In the genomic region with DNA sequence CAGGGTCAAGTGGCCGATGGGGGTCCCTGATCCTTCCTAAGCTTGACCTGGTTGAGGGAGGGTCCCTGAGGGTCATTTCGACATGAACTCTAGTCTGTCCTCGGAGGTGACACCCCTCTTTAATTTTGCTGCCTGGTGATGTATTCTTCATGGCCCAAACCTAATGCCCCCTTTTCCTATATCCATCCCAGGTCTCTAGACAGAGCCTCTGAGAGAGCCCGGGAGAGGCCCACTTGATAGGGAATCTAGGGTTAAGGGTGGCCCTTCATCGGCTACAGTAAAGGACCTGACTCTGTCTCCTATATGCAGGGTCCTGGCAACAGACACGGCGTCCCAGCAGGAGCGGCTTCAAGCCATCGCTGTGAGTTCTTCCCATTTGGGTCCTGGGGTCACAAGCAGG, we compare ENCODE assay signal across 19 mouse cellular contexts. TPM values are rescaled to one million over a fixed set of nuclear protein-coding genes. Genes with fewer than 3 reads are reported as not detected.
A peak's percentile ranks its signal among the peaks of the same experiment; 100 is the strongest.
DNase-seq lines count a peak whose midpoint lies in the region; ATAC-seq lines count a peak whose summit lies in the region.
"Had no signal": no experiment of that assay in that cellular context is flagged by ENCODE, and none has a peak within 500 bp of the region (broad histone marks: within the 10 kb centered on the region; RNA-seq: fewer than 3 reads in every experiment).

No protein-coding gene starts in this region.

- no peak for ATAC-seq in heart, embryonic 11.5 days (replicated peaks; ENCODE audit: insufficient number of reproducible peaks, low FRiP score, low TSS enrichment)
- no peak for ATAC-seq in kidney, embryonic 16.5 days (ENCODE audit: low FRiP score, low TSS enrichment)
- no peak for ATAC-seq in embryonic facial prominence, embryonic 12.5 days (ENCODE audit: insufficient number of reproducible peaks, insufficient read depth, low FRiP score, low TSS enrichment)
- ATAC-seq in activated CD4-positive, CD25-positive, alpha-beta regulatory T cell, adult 4 months: no peak
- ATAC-seq: forebrain, postnatal 0 days; intestine, embryonic 16.5 days had no signal

- peak overlapping the region; percentile 6; the same call in 1 of the 2 replicates for H3K4me3 ChIP-seq in heart, embryonic 11.5 days (ENCODE audit: low read depth, low read length)
- H3K4me3 ChIP-seq in kidney, embryonic 16.5 days (ENCODE audit: low read length): no peak overlapping the region
- H3K4me3 ChIP-seq in brown adipose tissue, adult 24 weeks (ENCODE audit: insufficient read depth, low read depth, low read length): peak overlapping the region; percentile 46
- H3K4me3 ChIP-seq in embryonic facial prominence, embryonic 12.5 days: no peak overlapping the region
- H3K4me3 ChIP-seq: embryonic facial prominence, embryonic 13.5 days; myocyte had no signal

- WGBS in heart, embryonic 11.5 days (ENCODE audit: insufficient replicate concordance): 67% methylated on average over 9 of the region's 9 CpGs
- 75% methylated on average over 9 of the region's 9 CpGs for WGBS in kidney, embryonic 16.5 days
- WGBS in embryonic facial prominence, embryonic 12.5 days: 86% methylated on average over 9 of the region's 9 CpGs

- no peaks in the 10 kb centered on the region for H3K36me3 ChIP-seq in heart, embryonic 11.5 days (ENCODE audit: control insufficient read depth, insufficient read depth, low read length)
- H3K36me3 ChIP-seq in kidney, embryonic 16.5 days (ENCODE audit: insufficient read depth, low read length): peaks cover 28% of the 10 kb centered on the region
- peaks cover 33% of the 10 kb centered on the region for H3K36me3 ChIP-seq in embryonic facial prominence, embryonic 12.5 days

- H3K27ac ChIP-seq in heart, embryonic 11.5 days (ENCODE audit: low read depth, low read length): peak overlapping the region; percentile 73
- H3K27ac ChIP-seq in kidney, embryonic 16.5 days (ENCODE audit: low read length): peak overlapping the region; percentile 52
- H3K27ac ChIP-seq in brown adipose tissue, adult 24 weeks (replicated peaks; ENCODE audit: low read depth, low read length): peak overlapping the region; percentile 89
- peak overlapping the region; percentile 32; the same call in 1 of the 2 replicates for H3K27ac ChIP-seq in embryonic facial prominence, embryonic 12.5 days
- H3K27ac ChIP-seq: macrophage; stomach, postnatal 0 days had no signal

- no peak for DNase-seq in heart, postnatal 4 days
- no peak for DNase-seq in kidney, adult 18-20 months
- DNase-seq: cerebellum, postnatal 10 days; forebrain, postnatal 0 days; layer of hippocampus, adult 9-11 months; spleen, adult 18-20 months; thymus, postnatal 36 days had no signal

- peak overlapping the region; percentile 46; the same call in 1 of the 2 replicates for H3K9ac ChIP-seq in heart, embryonic 11.5 days (ENCODE audit: low read depth, low read length)
- H3K9ac ChIP-seq in kidney, embryonic 16.5 days (replicated peaks; ENCODE audit: low read length): no peak overlapping the region
- no peak overlapping the region for H3K9ac ChIP-seq in embryonic facial prominence, embryonic 12.5 days
- H3K9ac ChIP-seq: embryonic facial prominence, embryonic 13.5 days; forebrain, postnatal 0 days had no signal

- no peaks in the 10 kb centered on the region for H3K27me3 ChIP-seq in heart, embryonic 11.5 days (ENCODE audit: control insufficient read depth, insufficient read depth, low read length)
- no peaks in the 10 kb centered on the region for H3K27me3 ChIP-seq in kidney, embryonic 16.5 days (ENCODE audit: insufficient read depth, low read length)
- H3K27me3 ChIP-seq in embryonic facial prominence, embryonic 12.5 days: no peaks in the 10 kb centered on the region
- H3K27me3 ChIP-seq: embryonic facial prominence, embryonic 13.5 days had no signal

- peak overlapping the region; percentile 48 for H3K4me2 ChIP-seq in heart, embryonic 11.5 days
- no peak overlapping the region; the same call in 1 of the 2 replicates for H3K4me2 ChIP-seq in kidney, embryonic 16.5 days (replicated peaks; ENCODE audit: low read depth, low read length)
- no peak overlapping the region for H3K4me2 ChIP-seq in embryonic facial prominence, embryonic 12.5 days (replicated peaks)
- H3K4me2 ChIP-seq: embryonic facial prominence, embryonic 13.5 days had no signal

- peaks cover 38% of the 10 kb centered on the region for H3K4me1 ChIP-seq in heart, embryonic 11.5 days (ENCODE audit: control insufficient read depth, insufficient read depth, low read length)
- H3K4me1 ChIP-seq in kidney, embryonic 16.5 days (ENCODE audit: insufficient read depth, low read length): peaks cover 64% of the 10 kb centered on the region
- H3K4me1 ChIP-seq in brown adipose tissue, adult 24 weeks (ENCODE audit: control insufficient read depth, insufficient read depth, insufficient read length, low read length): peaks cover 12% of the 10 kb centered on the region
- peaks cover 40% of the 10 kb centered on the region for H3K4me1 ChIP-seq in embryonic facial prominence, embryonic 12.5 days

- no peaks in the 10 kb centered on the region for H3K9me3 ChIP-seq in heart, embryonic 11.5 days (replicated peaks; ENCODE audit: control insufficient read depth, low read length)
- H3K9me3 ChIP-seq in kidney, embryonic 16.5 days (ENCODE audit: low read length): no peaks in the 10 kb centered on the region
- no peaks in the 10 kb centered on the region for H3K9me3 ChIP-seq in embryonic facial prominence, embryonic 12.5 days
- H3K9me3 ChIP-seq: embryonic facial prominence, embryonic 13.5 days had no signal

RNA-seq across cellular contexts. Expression of a gene that starts 13.0 kb away (rescaled TPM):
- polyA plus RNA-seq in heart, embryonic 11.5 days (2014; fragmentation: Nextera tagmentation; extraction: Ambion mirVana): 66.6 and 70.1 TPM in 2 replicates
- 10 to 100 TPM; 78.5 to 88.6 TPM for total RNA-seq in heart, postnatal 4 days (2021)
- polyA plus RNA-seq in kidney, embryonic 16.5 days (2015; fragmentation: Nextera tagmentation; extraction: Ambion mirVana): 190 and 194 TPM in 2 replicates
- 12.4 and 18.7 TPM in 2 replicates for polyA plus RNA-seq in brown adipose tissue, adult 24 weeks (2012; ENCODE audit: insufficient read depth, insufficient read length, missing spikeins)
- 132 and 142 TPM in 2 replicates for polyA plus RNA-seq in embryonic facial prominence, embryonic 12.5 days (2016; fragmentation: Nextera tagmentation; extraction: Ambion mirVana)
- under 1 TPM; 0.55 to 0.95 TPM for polyA plus RNA-seq in activated CD4-positive, CD25-positive, alpha-beta regulatory T cell, adult 4 months (2017; shearing (Covaris generic))

RNA-seq across cellular contexts. Expression of a gene that starts 14.5 kb away (rescaled TPM):
- 0.63 and 0.89 TPM in 2 replicates for polyA plus RNA-seq in heart, embryonic 11.5 days (2014; fragmentation: Nextera tagmentation; extraction: Ambion mirVana)
- under 1 TPM; 0.14 to 0.45 TPM for total RNA-seq in heart, postnatal 4 days (2021)
- polyA plus RNA-seq in kidney, embryonic 16.5 days (2015; fragmentation: Nextera tagmentation; extraction: Ambion mirVana): 18.2 and 18.5 TPM in 2 replicates
- not detected in 2 replicates for polyA plus RNA-seq in brown adipose tissue, adult 24 weeks (2012; ENCODE audit: insufficient read depth, insufficient read length, missing spikeins)
- polyA plus RNA-seq in embryonic facial prominence, embryonic 12.5 days (2016; fragmentation: Nextera tagmentation; extraction: Ambion mirVana): 2.0 and 3.1 TPM in 2 replicates
- not detected for polyA plus RNA-seq in activated CD4-positive, CD25-positive, alpha-beta regulatory T cell, adult 4 months (2017; shearing (Covaris generic))
- total RNA-seq: gastrocnemius, postnatal 36 days had no signal

RNA-seq across cellular contexts. Expression of a gene that starts 15.6 kb away (rescaled TPM):
- polyA plus RNA-seq in heart, embryonic 11.5 days (2014; fragmentation: Nextera tagmentation; extraction: Ambion mirVana): not detected in 2 replicates
- total RNA-seq in heart, postnatal 4 days (2021): not detected
- not detected in 2 replicates for polyA plus RNA-seq in kidney, embryonic 16.5 days (2015; fragmentation: Nextera tagmentation; extraction: Ambion mirVana)
- polyA plus RNA-seq in brown adipose tissue, adult 24 weeks (2012; ENCODE audit: insufficient read depth, insufficient read length, missing spikeins): not detected in 2 replicates
- 0.06 TPM in 1 of 2 replicates, not detected in the other for polyA plus RNA-seq in embryonic facial prominence, embryonic 12.5 days (2016; fragmentation: Nextera tagmentation; extraction: Ambion mirVana)
- 1 to 10 TPM in 1 of 2 experiments, under 1 TPM in 1; 0.76 to 1.1 TPM for polyA plus RNA-seq in activated CD4-positive, CD25-positive, alpha-beta regulatory T cell, adult 4 months (2017; shearing (Covaris generic))
- total RNA-seq: forebrain, postnatal 0 days; gastrocnemius, postnatal 36 days had no signal
- polyA plus RNA-seq: embryonic facial prominence, embryonic 13.5 days; limb, embryonic 11.5 days; macrophage had no signal

RNA-seq across cellular contexts. Expression of a gene that starts 29.3 kb away (rescaled TPM):
- 11.4 TPM in 2 replicates for polyA plus RNA-seq in heart, embryonic 11.5 days (2014; fragmentation: Nextera tagmentation; extraction: Ambion mirVana)
- 10 to 100 TPM; 10.3 TPM for total RNA-seq in heart, postnatal 4 days (2021)
- polyA plus RNA-seq in kidney, embryonic 16.5 days (2015; fragmentation: Nextera tagmentation; extraction: Ambion mirVana): 23.9 and 26.4 TPM in 2 replicates
- 0.96 and 1.3 TPM in 2 replicates for polyA plus RNA-seq in brown adipose tissue, adult 24 weeks (2012; ENCODE audit: insufficient read depth, insufficient read length, missing spikeins)
- 3.5 and 3.7 TPM in 2 replicates for polyA plus RNA-seq in embryonic facial prominence, embryonic 12.5 days (2016; fragmentation: Nextera tagmentation; extraction: Ambion mirVana)
- polyA plus RNA-seq in activated CD4-positive, CD25-positive, alpha-beta regulatory T cell, adult 4 months (2017; shearing (Covaris generic)): under 1 TPM in 1 of 2 experiments, not detected in 1; 0.86 TPM

RNA-seq across cellular contexts. Expression of a gene that starts 39.6 kb away (rescaled TPM):
- 63.1 and 69.0 TPM in 2 replicates for polyA plus RNA-seq in heart, embryonic 11.5 days (2014; fragmentation: Nextera tagmentation; extraction: Ambion mirVana)
- total RNA-seq in heart, postnatal 4 days (2021): 10 to 100 TPM; 40.3 to 45.9 TPM
- polyA plus RNA-seq in kidney, embryonic 16.5 days (2015; fragmentation: Nextera tagmentation; extraction: Ambion mirVana): 66.4 and 77.0 TPM in 2 replicates
- 23.3 and 27.2 TPM in 2 replicates for polyA plus RNA-seq in brown adipose tissue, adult 24 weeks (2012; ENCODE audit: insufficient read depth, insufficient read length, missing spikeins)
- polyA plus RNA-seq in embryonic facial prominence, embryonic 12.5 days (2016; fragmentation: Nextera tagmentation; extraction: Ambion mirVana): 109 and 111 TPM in 2 replicates
- polyA plus RNA-seq in activated CD4-positive, CD25-positive, alpha-beta regulatory T cell, adult 4 months (2017; shearing (Covaris generic)): 1 to 10 TPM; 3.9 to 4.4 TPM

Comparison
In these comparisons a context has a peak if more than half of its experiments do, and no peak if none do; other contexts are left out.
1. H3K27ac ChIP-seq: peak in every context shown above with its lines; median percentile 89 in brown adipose tissue, adult 24 weeks; 73 in heart, embryonic 11.5 days; 52 in kidney, embryonic 16.5 days; 32 in embryonic facial prominence, embryonic 12.5 days.
2. H3K4me3 ChIP-seq: peak in heart, embryonic 11.5 days (single experiment) and brown adipose tissue, adult 24 weeks (single experiment); none in kidney, embryonic 16.5 days (single experiment) and embryonic facial prominence, embryonic 12.5 days (single experiment).